Mouse (Mus musculus): Measurements from ENCODE around the gene Gm27027. TPM values are rescaled to one million over a fixed set of nuclear protein-coding genes. Genes with fewer than 3 reads are reported as not detected.
A peak's percentile ranks its signal among the peaks of the same experiment; 100 is the strongest.

Gene Gm27027
- polyA plus RNA-seq, 1 experiment from 2014 or later, result not detected

DNA sequence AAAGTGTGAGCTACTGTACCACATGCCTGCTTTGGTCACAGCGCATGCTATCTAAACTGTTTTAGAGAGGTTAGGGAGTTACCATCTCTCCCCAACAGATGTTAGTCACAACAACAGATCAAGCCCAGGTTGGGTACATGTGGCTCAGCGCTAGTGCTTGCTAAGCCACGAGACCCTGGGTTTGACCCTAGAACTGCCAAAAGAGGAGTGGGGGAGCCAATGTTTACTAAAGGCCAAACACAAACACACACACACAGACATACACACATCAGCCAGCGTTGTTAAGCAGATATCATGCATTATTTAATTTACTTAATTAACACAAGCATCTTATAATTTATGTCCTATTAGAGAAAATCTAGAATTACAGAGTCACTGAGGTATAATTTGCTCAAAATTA, 5.8 kb upstream of the Gm27027 start:
- Histone ChIP-seq H3K36me3 (peaks cover 80% of the 10 kb centered on the region), H3K9ac (replicated peaks) (no peak overlapping the region), H3K4me3 (no peak overlapping the region), H3K27ac (replicated peaks) (no peak overlapping the region), H3K9me3 (no peaks in the 10 kb centered on the region), H3K4me2 (replicated peaks) (no peak overlapping the region), H3K4me1 (0 out of 2 replicates have a peak, but pooled peaks cover 4% of the 10 kb centered on the region), H3K27me3 (no peaks in the 10 kb centered on the region)
- ATAC-seq (replicated peaks), result peak; percentile 43; the same call in 1 of the 2 replicates
- 77% methylated on average over 4 of the region's 4 CpGs for WGBS

DNA sequence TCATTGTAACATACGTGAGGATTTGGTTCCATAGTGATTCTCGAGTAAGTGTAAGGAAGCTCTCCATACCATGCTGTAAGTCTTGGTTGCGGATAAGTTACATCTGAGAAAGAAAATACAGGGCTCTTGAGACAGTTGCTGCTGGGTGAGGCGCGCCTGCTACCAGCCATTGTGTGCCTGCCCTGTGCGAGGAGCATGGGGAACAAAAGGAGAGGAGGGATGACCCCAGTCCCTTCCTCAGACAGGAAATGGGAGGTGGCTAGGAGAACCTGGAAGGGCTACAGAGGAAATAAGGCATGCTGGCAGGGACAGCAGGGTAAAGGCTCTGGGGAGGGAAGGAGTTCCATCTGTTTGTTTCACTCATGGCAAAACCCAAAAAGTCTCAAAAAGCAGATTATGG, 5.3 kb upstream of the Gm27027 start:
- no peak for ATAC-seq (replicated peaks)
- H3K4me1 ChIP-seq, result 0 out of 2 replicates have a peak, but pooled peaks cover 4% of the 10 kb centered on the region
- H3K27ac ChIP-seq (replicated peaks), result no peak overlapping the region
- WGBS, result 87% methylated on average over 6 of the region's 6 CpGs
- H3K9ac ChIP-seq (replicated peaks), result no peak overlapping the region
- H3K4me3 ChIP-seq, result no peak overlapping the region
- peaks cover 77% of the 10 kb centered on the region for H3K36me3 ChIP-seq
- no peaks in the 10 kb centered on the region for H3K27me3 ChIP-seq
- no peaks in the 10 kb centered on the region for H3K9me3 ChIP-seq
- no peak overlapping the region for H3K4me2 ChIP-seq (replicated peaks)

DNA sequence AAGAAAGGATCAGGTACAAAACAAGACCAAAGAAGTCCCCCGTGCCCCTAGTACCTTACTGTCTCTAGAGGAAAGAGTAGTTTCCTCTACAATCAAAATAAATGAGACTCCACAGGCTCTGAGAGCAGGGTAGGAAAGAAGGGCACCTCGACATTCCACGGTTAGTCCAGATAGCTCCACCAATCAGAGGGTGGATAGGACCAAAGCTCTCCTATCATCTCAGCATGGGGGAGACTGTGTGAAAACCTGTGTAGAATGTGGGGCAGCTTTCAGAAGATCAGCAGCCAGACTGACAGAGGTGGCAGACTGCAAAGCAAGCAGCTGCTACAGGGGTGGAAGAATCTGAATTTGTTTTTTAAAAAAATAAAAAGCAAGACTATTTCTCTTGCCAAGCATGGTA, 3.3 kb downstream of the Gm27027 start:
- H3K4me2 ChIP-seq (replicated peaks), result peak overlapping the region; percentile 26
- H3K36me3 ChIP-seq, result peaks cover 44% of the 10 kb centered on the region
- WGBS, result 28% methylated on average over 3 of the region's 3 CpGs
- H3K4me1 ChIP-seq, result peaks cover 27% of the 10 kb centered on the region
- no peaks in the 10 kb centered on the region for H3K27me3 ChIP-seq
- H3K4me3 ChIP-seq, result no peak overlapping the region
- no peak overlapping the region; the same call in 1 of the 2 replicates for H3K9ac ChIP-seq (replicated peaks)
- ATAC-seq (replicated peaks), result peak; percentile 65
- H3K9me3 ChIP-seq, result no peaks in the 10 kb centered on the region
- peak overlapping the region; percentile 88 for H3K27ac ChIP-seq (replicated peaks)

DNA sequence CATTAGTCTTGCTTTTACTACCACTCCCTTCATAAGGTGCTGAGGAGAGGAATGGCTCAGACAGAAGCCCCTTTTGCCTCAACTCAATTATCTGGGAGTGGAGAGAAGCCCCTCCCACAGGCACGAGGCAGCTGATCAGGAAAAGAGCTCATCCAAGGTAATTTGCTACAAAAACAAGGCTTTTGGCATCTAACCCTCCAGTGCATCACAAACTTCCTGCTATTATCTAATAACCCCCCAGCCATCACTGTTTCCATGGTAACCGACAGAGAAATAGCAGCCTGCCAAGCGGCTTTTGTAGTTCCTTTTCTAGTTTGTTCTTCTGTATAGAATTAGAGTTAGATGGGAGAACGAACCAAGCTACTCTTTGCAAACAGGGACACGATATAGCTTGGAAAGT, 3.9 kb downstream of the Gm27027 start:
- peaks cover 38% of the 10 kb centered on the region for H3K36me3 ChIP-seq
- peak overlapping the region; percentile 26 for H3K4me2 ChIP-seq (replicated peaks)
- no peaks in the 10 kb centered on the region for H3K9me3 ChIP-seq
- H3K4me1 ChIP-seq, result peaks cover 27% of the 10 kb centered on the region
- no peak overlapping the region; the same call in 1 of the 2 replicates for H3K9ac ChIP-seq (replicated peaks)
- ATAC-seq (replicated peaks), result peak; percentile 76
- H3K27ac ChIP-seq (replicated peaks), result peak overlapping the region; percentile 88
- WGBS, result 14% methylated on average over 5 of the region's 5 CpGs
- H3K4me3 ChIP-seq, result no peak overlapping the region
- H3K27me3 ChIP-seq, result no peaks in the 10 kb centered on the region

DNA sequence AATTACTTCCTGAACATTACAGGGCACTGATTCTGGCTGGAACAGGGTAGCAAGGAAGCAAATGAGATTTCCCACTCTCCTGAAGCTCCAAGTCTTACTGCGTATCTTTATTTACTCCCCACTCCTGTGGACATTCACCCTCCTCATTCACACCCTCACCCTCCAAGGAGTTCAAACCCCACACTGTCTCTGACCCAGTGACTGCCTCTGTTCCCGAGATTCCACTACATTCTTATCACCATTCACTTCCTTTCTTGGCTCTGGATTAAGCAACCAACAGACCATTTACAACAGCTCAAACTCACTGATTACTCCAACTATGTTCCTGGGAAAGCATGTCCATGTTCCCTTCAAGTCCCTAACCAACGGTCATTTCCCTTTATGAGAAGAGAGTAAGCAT, 4.8 kb downstream of the Gm27027 start:
- Histone ChIP-seq H3K4me2 (replicated peaks) (no peak overlapping the region), H3K9ac (replicated peaks) (no peak overlapping the region; the same call in 1 of the 2 replicates), H3K27ac (replicated peaks) (peak overlapping the region; percentile 88), H3K36me3 (peaks cover 33% of the 10 kb centered on the region), H3K27me3 (no peaks in the 10 kb centered on the region), H3K4me3 (no peak overlapping the region), H3K9me3 (no peaks in the 10 kb centered on the region), H3K4me1 (peaks cover 27% of the 10 kb centered on the region)
- ATAC-seq (replicated peaks), result no peak
- 94% methylated on average over 3 of the region's 3 CpGs for WGBS

DNA sequence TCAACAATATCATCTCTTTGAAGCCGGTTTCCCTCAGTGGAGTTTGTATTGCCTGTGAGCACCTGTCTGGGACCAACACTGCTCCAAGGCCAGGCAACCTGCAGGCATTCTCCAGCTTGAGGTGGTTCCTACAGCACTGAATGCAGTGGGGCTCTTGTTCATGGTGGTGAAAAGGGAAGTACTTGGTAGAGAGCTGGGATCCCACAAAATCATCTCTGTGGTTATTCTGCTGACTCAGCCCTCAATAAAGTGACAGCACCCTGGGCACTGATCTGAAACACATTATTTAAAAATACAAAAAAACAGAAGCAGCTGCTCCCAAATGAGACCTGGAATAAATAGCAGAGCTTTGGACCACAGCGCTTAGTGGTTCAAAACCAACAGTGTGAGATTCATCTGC, 7.7 kb downstream of the Gm27027 start:
- peaks cover 14% of the 10 kb centered on the region for H3K36me3 ChIP-seq
- H3K4me1 ChIP-seq, result peaks cover 23% of the 10 kb centered on the region
- H3K9me3 ChIP-seq, result no peaks in the 10 kb centered on the region
- H3K27ac ChIP-seq (replicated peaks), result no peak overlapping the region
- H3K4me2 ChIP-seq (replicated peaks), result no peak overlapping the region
- 88% methylated on average over 2 of the region's 2 CpGs for WGBS
- no peaks in the 10 kb centered on the region for H3K27me3 ChIP-seq
- H3K9ac ChIP-seq (replicated peaks), result no peak overlapping the region
- ATAC-seq (replicated peaks), result no peak
- H3K4me3 ChIP-seq, result no peak overlapping the region

DNA sequence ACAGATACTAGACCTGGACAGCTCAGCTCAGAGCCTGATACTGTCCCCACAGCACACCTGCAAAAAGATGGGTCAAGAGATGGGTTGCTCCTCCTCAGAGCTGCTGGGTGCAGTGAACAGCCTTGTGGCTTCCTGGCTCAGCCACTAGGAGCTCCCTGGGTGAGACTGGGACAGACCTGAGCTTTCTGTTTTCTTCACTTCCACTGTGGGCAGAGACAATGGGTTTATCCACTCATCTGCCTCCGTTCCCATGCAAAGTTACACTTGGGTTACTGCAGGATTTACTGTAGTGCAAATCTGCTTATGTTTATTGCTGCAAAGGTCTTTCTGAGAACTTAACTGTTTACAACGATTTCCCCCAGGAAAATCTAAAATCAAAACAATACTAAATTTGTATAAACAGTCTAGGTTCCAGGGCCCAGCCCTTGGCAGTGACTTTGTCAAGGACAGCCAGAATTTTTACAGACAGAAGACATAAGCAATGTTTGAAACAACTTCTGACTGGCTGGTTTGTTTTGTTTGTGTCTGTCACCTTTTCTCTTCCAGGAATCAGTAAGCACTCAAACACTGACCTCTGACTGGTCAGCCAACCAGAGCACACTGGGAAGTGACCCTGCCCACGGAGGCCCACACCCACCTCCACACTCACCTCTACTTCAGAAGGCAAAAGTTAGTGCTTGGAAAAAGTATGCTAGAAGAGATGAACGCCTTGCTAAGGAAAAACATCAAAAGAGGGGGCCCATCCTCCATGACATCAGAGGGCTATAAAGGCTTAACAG, 13.5 kb downstream of the Gm27027 start:
- no peak for ATAC-seq (replicated peaks)
- H3K9me3 ChIP-seq, result no peaks in the 10 kb centered on the region
- H3K36me3 ChIP-seq, result peaks cover 42% of the 10 kb centered on the region
- 0 out of 2 replicates have a peak, but pooled peaks cover under 1% of the 10 kb centered on the region for H3K4me1 ChIP-seq
- no peak overlapping the region for H3K27ac ChIP-seq (replicated peaks)
- H3K4me3 ChIP-seq, result no peak overlapping the region
- no peaks in the 10 kb centered on the region for H3K27me3 ChIP-seq
- 89% methylated on average over 4 of the region's 4 CpGs for WGBS
- no peak overlapping the region for H3K4me2 ChIP-seq (replicated peaks)
- H3K9ac ChIP-seq (replicated peaks), result no peak overlapping the region

DNA sequence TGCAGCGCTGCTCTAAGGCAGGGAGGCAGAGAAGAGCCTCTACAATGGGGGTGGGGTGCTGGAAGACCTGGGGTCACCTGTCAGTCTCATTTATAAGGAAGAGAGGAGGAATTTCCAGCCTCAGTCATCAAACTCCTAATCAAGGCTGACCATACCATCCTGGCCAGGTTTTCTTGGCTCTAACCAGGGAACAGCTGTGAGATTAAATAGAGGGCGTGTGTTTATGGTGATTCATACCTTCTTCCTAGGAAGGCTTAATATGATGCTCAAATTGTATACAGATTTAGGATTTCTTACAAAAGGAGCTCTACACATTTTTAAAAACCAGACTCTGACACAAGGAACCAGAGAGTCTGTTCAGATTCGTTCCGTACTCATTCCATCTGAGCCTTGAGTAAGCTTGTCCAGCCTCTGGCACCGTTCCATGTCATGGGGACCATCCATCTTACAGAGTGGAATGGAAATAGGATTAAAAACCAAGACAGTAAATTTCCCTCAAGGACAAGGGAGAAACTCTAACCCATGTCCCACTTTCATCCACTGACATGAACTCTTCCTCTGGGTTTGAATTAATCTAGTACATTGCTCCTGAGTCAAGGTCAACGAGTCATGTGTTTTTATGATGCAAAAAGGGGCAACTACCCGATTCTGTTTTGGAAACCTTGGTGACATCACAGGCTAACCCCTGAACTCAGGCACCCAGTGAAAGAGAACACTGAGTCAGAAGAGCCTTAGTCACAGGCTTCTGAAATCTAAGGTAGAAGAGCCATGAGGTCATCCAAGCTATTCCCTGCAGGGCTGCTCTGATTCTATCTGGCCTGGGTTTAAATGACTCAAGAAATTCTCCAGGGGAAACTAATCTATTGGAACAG, 16.7 kb downstream of the Gm27027 start:
- Histone ChIP-seq H3K27ac (replicated peaks) (no peak overlapping the region), H3K4me1 (peaks cover 23% of the 10 kb centered on the region), H3K9me3 (no peaks in the 10 kb centered on the region), H3K4me2 (replicated peaks) (no peak overlapping the region), H3K27me3 (no peaks in the 10 kb centered on the region), H3K4me3 (no peak overlapping the region), H3K36me3 (peaks cover 40% of the 10 kb centered on the region), H3K9ac (replicated peaks) (no peak overlapping the region)
- ATAC-seq (replicated peaks), result no peak
- 87% methylated on average over 7 of the region's 7 CpGs for WGBS

DNA sequence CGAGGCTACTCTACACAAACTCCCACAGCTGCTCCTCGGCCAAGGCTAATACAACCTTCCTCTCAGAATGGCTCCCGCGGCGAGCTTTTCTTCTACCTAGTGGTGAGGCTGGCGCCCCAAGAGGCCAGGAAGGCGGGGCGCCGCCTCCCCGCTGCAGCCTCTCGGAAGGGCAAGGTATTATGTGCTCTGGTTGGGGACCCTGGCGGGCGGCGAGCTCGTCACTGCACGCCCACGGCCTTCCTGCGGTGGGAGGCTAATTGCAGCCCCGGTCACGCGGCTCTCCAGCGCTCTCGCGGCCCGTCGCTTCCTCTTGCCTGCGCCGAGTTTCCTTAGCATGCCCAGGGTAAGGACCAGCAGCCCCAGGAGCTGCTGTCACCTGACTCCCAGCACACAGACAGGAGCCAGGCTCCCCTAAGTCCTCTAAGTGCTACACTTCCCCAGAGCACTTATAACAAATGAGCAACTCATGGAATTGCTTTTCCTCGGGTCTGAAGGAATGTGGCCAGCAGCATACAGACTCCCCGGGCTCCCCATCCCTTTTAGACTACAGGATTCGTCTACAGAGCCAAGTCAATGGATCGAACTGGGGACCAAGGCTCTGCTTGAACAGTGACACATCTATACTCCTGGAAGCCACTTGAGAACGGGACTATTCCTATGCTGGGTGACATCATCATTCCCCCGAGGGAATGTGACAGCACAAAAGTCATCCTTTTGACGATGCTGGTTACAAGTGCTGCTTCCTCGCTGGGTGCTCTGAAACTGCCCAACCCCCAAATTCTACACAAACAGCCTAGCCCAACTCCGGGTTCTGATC, 19.5 kb downstream of the Gm27027 start:
- WGBS, result 1% methylated on average over 37 of the region's 37 CpGs
- H3K9ac ChIP-seq (replicated peaks), result peak overlapping the region; percentile 68
- H3K4me2 ChIP-seq (replicated peaks), result peak overlapping the region; percentile 71
- peak overlapping the region; percentile 61 for H3K27ac ChIP-seq (replicated peaks)
- no peaks in the 10 kb centered on the region for H3K9me3 ChIP-seq
- H3K36me3 ChIP-seq, result peaks cover 20% of the 10 kb centered on the region
- ATAC-seq (replicated peaks), result peak; percentile 71
- peaks cover 23% of the 10 kb centered on the region for H3K4me1 ChIP-seq
- H3K4me3 ChIP-seq, result peak overlapping the region; percentile 43
- no peaks in the 10 kb centered on the region for H3K27me3 ChIP-seq

DNA sequence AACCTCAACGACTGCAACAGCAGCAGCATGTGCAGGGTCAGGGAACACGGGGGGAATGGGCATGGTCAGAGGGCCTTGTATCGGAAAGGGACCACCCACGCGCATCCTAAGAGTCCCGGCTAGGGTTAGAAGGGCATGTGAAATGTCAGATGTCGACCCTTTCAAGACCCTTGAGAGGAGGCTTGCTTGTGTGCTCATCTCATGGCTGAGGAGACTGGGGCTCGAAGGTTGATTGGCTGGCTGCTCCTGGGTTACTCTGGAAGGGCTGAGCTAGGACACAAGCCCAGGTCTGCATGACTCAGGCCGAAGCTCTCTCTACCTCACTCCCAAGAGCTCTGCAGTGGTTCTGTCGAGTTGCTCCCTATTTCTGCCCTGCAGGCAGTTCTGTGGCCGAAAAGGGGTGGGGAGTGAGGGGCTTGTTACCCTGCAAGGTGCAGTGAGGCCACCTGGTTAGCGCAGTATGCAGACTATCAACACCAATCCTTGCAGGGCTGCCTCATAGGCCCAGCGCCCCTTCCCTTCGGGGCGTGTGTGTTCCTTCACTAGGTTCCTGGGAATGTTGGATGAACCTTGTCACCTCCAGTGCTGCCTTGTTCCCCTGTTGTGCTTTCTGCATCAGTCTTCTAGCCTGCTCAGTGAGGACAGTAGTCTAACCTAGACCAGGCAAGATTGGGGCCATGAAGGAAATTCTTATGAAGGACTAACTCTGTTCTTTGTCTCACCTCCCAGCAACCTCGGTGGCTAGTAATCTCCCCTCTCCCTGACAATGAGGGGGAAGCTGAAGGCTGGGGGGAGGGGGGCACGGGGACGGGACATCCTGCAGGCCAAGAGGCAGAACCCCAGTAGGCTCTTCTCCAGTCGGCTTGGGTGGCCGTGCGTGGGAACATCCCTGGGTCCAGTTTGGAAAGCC, 20.4 kb downstream of the Gm27027 start:
- Histone ChIP-seq H3K4me3 (peak overlapping the region; percentile 43), H3K9ac (replicated peaks) (peak overlapping the region; percentile 68), H3K27me3 (no peaks in the 10 kb centered on the region), H3K4me1 (peaks cover 23% of the 10 kb centered on the region), H3K36me3 (peaks cover 12% of the 10 kb centered on the region), H3K27ac (replicated peaks) (peak overlapping the region; percentile 61), H3K9me3 (no peaks in the 10 kb centered on the region), H3K4me2 (replicated peaks) (peak overlapping the region; percentile 71)
- ATAC-seq (replicated peaks), result peak; percentile 23; the same call in 1 of the 2 replicates
- WGBS, result 24% methylated on average over 21 of the region's 21 CpGs

DNA sequence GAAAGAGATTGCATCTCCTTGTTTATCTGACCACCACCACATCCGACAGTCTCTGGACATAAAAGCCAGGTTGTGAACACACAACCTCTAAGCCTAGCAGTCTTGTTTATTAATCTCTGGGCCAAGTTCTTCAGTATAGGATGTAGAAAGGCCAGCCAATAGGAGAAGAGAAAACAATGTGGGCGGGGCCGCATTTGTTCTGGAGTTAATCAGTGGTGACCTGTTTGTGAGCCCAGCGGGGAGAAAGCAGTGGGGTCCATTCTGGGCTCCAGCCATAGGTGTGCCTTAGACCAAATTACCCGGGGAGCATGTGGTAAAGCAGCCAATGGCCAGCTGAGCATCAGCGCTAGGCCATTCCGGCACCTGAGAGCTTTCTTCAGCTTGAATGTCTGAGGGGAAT, 21.1 kb downstream of the Gm27027 start:
- no peak overlapping the region for H3K27ac ChIP-seq (replicated peaks)
- H3K4me2 ChIP-seq (replicated peaks), result no peak overlapping the region
- H3K36me3 ChIP-seq, result peaks cover 5% of the 10 kb centered on the region; the same call in 1 of the 2 replicates
- no peak for ATAC-seq (replicated peaks)
- WGBS, result 48% methylated on average over 7 of the region's 7 CpGs
- no peak overlapping the region for H3K9ac ChIP-seq (replicated peaks)
- no peaks in the 10 kb centered on the region for H3K9me3 ChIP-seq
- no peak overlapping the region for H3K4me3 ChIP-seq
- peaks cover 23% of the 10 kb centered on the region for H3K4me1 ChIP-seq
- H3K27me3 ChIP-seq, result no peaks in the 10 kb centered on the region
